Mouse (Mus musculus): ENCODE measurements around the gene Vnn3.

Vnn3 gene

DNA sequence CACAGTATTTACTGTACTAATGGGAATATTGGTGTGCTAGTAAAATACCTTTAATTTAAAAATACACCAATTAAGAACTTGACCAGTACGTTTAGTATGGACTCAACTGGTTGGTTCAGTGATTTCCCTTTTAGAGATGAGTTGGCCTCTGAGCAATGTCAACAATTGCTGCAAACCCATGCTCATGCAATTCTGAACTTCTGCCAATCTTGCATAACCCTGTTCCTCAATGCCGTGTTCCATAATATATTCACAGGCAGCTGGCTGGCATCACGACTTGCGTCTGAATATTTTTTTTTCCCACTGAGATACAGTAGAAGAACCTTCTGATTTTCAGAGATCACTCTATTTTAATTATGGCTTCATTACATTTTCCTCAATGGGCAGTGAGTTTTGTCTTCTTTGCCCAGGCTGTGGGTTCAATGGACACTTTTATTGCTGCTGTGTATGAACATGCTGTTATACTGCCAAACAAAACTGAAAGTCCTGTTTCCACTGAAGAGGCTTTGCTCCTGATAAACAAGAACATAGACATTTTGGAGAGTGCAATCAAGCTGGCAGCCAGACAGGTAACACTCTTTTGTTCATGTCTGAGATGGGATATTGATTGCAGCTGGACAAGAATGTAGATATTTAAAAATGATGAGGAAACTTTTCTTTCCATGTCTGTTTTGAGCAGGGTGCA lies at the start of gene Vnn3:
TSS of gene Vnn3 (plus strand) at position 235 of the 685 bp plus-strand sequence.
- no peak for DNase-seq (ENCODE audit: low spot score)

GRCm38 (mm10) chr10:23802911-23803310 lies 48.4 kb upstream of the Vnn3 start:
- DNase-seq (ENCODE audit: low spot score), result no peak

GRCm38 (mm10) chr10:23804665-23805064 lies 46.6 kb upstream of the Vnn3 start:
- no peak for DNase-seq (ENCODE audit: low spot score)

DNA sequence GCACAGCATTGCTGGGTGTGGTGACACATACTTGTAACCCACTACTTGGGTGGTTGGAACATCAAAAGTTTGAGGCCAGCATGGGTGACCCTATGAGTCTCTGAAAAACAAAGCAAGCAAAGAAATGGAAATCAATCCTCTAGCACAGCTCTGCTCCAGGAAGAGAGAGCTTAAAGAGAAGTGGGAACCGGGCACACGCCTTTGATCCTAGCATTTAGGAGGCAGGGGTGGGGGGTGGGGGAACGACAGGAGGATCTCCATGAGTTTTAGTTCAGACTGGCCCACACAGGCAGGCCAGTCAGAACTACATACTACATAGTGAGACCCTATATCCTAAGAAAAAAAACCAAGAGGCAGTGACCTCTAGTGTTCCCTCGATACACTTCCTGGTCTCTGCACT lies 45.1 kb upstream of the Vnn3 start:
- DNase-seq (ENCODE audit: low spot score), result no peak

DNA sequence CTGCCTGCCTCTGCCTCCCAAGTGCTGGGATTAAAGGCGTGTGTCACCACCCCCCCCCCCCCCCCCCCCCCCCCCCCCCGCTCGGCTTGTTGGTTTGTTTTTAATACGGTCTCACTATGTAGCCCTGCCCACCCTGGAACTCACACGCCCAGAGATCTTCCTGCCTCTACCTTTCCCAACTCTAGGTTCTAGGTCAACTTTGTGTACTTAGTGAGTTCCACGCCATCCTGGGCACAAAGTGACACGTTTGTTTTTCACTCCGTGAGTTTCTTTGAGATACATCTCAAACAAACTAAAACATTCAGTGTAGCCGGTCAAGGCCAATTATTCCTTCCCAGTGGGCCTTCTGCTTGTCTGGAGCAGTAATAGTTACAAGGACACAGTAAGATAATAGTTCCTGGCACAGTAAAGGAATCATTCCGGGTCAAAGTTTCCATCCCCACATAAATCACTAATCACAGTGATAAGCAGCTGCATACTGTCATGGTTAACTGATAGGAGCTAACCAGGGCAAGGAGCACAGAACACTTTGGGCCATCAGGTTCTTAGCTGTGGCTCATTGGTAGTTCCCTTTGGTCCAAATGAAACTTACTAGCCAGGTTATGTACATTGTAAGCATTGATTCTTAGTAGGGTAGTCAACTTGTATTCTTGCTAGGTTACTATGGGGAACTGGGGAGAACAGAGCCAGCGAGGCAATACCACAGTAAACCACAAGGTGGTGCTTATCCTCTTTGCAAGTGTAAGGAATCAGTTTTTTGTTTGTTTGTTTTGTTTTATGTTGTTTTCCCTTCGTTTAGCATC lies 39.4 kb upstream of the Vnn3 start:
- peak; percentile 53 for DNase-seq (ENCODE audit: low spot score)

- no peak for DNase-seq (ENCODE audit: low spot score)
Observed at GRCm38 (mm10) chr10:23812438-23812759, 38.9 kb upstream of the Vnn3 start.

GRCm38 (mm10) chr10:23812852-23813766 lies 38.2 kb upstream of the Vnn3 start:
- DNase-seq (ENCODE audit: low spot score), result no peak

GRCm38 (mm10) chr10:23815168-23815567 lies 36.1 kb upstream of the Vnn3 start:
- peak; percentile 55 for DNase-seq (ENCODE audit: low spot score)

DNA sequence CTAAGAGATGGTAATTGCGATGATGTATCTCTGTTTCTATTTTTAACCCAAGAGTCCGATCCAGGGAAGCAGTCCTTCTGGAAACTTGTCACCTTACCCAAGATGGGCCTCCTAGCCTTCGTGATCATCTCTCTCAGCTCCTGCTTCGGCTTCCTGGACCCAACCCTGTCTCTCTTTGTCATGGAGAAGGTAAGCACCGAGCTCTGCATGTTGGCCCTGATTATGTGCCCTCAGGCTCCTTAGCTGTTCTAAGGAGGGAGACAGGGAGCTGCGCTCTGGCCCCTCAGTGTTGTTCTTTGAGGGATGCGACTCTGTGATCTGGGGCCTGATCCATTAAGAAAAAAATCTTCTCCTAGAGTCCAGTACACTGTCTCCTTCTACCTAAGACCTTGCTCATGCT lies 35.0 kb upstream of the Vnn3 start:
- DNase-seq (ENCODE audit: low spot score), result no peak

DNA sequence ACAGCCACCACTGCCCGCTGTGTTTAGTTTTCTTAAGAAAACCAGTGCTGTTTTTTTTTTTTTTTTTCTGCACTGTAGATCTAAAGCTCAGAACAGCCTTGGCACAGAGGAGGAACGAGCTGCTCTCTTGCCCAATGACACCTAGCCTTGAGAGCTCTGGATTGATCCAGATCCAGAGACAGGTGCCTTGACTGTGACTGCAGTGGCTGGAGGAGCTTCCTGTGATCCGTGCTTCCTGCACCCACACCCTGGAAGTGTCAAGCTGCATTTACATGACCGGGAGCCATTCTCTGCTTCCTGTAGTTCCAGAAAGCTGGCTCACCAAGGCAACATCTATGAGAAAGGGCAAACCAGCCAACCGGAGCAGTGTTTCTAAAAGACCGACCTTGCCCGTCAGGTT lies 24.7 kb upstream of the Vnn3 start:
- no peak for DNase-seq (ENCODE audit: low spot score)

DNA sequence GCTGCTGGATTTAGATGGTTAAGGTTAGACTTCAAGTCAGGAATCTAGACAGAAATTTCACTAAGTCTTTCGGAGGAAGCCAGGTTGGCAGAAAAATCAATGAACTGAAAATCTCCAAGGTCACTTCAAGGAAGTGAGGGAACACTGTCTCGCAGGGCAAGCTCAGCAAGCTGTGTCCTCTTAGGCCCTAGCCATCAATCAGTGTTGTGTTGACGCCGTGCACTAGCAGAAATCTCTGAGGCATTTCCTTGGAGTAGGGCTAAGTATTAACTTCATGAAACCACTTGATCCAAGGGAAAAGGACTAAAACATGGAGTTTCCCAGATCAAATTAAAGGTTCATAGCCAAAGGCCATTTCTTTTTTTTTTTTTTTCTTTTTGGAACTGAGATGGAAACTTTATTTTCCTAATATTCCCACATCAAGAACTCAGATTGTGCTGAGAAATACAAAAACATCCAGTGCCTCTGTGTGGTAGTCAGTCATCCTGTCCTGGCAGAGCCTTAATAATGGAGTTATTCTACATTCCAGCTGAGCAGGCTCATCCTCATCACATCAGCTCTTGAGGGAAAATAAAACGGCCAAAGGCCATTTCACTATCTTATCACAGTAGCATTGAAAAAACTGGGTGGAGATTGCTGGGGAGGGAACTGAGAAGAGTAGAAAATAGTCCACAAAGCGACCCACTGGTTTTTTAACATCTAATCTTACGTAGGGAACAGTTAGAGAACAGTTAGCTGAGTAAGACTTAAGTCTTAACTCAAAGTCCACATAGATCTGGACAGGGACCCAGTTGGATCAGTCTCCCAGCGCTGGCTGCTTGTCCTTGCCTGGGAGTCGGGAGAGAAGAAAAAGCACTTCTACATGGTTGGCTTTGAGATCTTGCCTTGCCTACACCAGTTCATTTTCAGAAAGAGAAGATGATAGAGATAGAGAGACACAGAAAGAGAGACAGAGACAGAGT lies 15.0 kb upstream of the Vnn3 start:
- DNase-seq (ENCODE audit: low spot score), result no peak

- no peak for DNase-seq (ENCODE audit: low spot score)
Observed at GRCm38 (mm10) chr10:23837115-23837514, 14.1 kb upstream of the Vnn3 start.

GRCm38 (mm10) chr10:23838910-23839309 lies 12.4 kb upstream of the Vnn3 start:
- DNase-seq (ENCODE audit: low spot score), result no peak

DNA sequence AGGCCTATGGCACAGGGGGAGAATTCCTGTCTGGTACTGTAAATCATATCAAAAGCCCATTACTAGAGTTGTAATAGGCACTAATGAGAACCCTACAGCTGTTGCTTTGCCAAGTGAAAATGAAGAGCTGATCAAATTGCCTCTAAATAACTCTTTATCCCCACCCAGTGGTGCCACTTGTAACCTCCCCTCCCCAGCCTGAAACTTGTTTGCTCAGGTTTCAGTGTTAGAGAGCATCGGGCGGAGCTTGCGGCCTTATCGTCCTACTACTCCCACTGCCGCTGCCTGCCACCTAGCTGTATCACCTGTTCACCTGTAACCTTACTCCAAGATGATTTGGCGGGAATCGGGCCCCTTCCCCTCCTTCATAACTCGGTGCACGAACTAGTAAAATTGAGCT lies 11.9 kb upstream of the Vnn3 start:
- no peak for DNase-seq (ENCODE audit: low spot score)

DNA sequence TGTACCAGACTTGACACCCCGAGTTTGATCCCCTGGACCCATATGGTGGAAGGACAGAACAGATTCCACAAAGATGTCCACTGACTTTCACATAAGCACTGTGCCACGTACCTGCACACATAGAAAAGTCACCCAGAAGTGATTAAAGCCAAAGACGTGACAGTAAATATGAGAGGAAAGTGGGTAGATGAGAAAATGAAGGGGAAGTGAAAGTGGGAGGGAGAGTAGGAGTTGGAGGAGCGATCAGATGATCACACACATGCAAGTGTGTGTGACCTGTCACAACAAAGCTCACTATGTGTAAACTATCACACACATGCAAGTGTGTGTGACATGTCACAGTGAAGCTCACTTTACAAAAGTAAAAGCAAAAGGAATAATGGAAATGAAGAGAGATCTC lies 10.8 kb upstream of the Vnn3 start:
- no peak for DNase-seq (ENCODE audit: low spot score)

GRCm38 (mm10) chr10:23852096-23852495 lies 834 bp downstream of the Vnn3 start:
- DNase-seq (ENCODE audit: low spot score), result no peak

DNA sequence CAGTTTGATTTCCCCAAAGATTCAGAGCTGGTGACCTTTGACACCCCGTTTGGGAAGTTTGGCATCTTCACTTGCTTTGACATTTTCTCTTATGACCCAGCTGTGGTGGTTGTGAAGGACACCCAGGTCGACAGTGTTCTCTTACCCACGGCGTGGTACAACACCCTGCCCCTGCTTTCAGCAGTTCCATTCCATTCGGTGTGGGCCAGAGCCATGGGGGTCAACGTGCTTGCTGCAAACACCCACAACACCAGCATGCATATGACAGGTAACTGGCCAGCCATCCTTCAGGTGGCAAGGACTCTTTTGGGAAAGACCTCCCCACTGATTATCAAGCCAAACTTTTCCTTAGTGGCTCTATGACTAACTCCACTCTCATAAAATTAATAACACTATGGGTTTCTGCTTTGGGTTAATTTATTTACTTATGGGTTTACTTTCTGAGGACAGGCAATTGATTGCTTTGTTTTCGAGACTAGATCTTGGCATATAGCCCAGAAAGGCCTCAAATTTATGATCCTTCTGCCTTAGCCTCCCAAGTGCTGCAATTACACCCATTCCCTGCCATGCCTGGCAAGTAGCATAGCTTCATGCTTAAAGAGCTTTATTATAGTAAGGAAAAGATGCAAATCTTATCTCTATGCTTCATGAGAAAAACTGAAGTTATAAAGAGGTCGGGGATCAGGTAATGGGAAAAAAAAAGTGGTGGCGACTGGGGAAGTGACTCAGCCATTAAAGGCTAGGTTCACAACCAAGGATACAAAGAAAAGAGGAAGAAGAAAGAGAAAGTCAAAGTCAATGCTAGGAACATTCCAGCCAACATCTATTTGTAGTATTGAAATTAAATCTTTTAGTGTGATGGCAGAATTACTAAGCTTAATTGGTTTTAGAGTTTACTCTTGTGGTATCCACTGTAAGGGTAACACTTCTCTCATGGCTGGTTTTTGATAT lies 13.4 kb downstream of the Vnn3 start:
- no peak for DNase-seq (ENCODE audit: low spot score)

DNA sequence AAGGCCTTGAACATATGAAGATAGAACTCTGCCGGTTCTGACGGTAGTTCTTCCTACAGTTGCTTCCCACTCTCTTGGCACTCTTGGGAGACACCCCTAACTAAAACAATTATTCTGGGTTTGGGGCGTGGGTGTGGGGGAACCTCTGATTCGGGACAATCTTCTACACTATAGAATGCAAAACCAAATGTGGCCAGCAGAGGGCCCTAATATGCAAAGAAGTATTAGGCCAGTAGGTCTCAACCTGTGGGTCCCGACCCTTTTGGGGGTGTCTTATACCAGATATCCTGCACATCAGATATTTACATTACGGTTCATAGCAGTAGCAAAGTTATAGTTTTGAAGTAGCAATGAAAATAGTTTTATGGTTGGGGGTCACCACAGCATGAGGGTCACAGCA lies 29.4 kb downstream of the Vnn3 start:
- peak; percentile 18 for DNase-seq (ENCODE audit: low spot score)

GRCm38 (mm10) chr10:23884910-23885309 lies 33.6 kb downstream of the Vnn3 start:
- no peak for DNase-seq (ENCODE audit: low spot score)

GRCm38 (mm10) chr10:23886060-23886459 lies 34.8 kb downstream of the Vnn3 start:
- peak; percentile 16 for DNase-seq (ENCODE audit: low spot score)

All from c-Kit-positive CD71-positive TER-119-positive erythroid progenitor cells, embryonic 14.5 days (primary cell).